Mouse (Mus musculus) c-Kit-positive CD71-positive TER-119-negative erythroid progenitor cells, embryonic 14.5 days (primary cell): Measurements from ENCODE around the gene Snrpe.

Experiments used
- DNase-seq: peaks from one replicate; pipeline ENCODE4 v3.0.0-alpha.2; 2013; ENCODE audit warnings: low read depth

Gene Snrpe

GRCm38 (mm10) chr1:133609771-133610502 is at the start of gene Snrpe:
Gene Snrpe (minus strand): TSS chr1:133610291.
- peak; percentile 97 for DNase-seq

- DNase-seq: no peak
Measured at GRCm38 (mm10) chr1:133658878-133659277, 48.8 kb upstream of the Snrpe start.

- no peak for DNase-seq
Measured at GRCm38 (mm10) chr1:133656811-133657210, 46.7 kb upstream of the Snrpe start.

GRCm38 (mm10) chr1:133653033-133653432 is 42.9 kb upstream of the Snrpe start:
- no peak for DNase-seq

- no peak for DNase-seq
Measured at GRCm38 (mm10) chr1:133650288-133651055, 40.4 kb upstream of the Snrpe start.

- no peak for DNase-seq
Measured at GRCm38 (mm10) chr1:133645652-133646051, 35.6 kb upstream of the Snrpe start.

- DNase-seq: no peak
Measured at GRCm38 (mm10) chr1:133641163-133641562, 31.1 kb upstream of the Snrpe start.

GRCm38 (mm10) chr1:133638517-133638916 is 28.4 kb upstream of the Snrpe start:
- no peak for DNase-seq

- no peak for DNase-seq
Measured at GRCm38 (mm10) chr1:133632168-133632567, 22.1 kb upstream of the Snrpe start.

- DNase-seq: no peak
Measured at GRCm38 (mm10) chr1:133625052-133625451, 15.0 kb upstream of the Snrpe start.

- no peak for DNase-seq
Measured at GRCm38 (mm10) chr1:133618311-133618710, 8.2 kb upstream of the Snrpe start.

- DNase-seq: no peak
Measured at GRCm38 (mm10) chr1:133617908-133618307, 7.8 kb upstream of the Snrpe start.

- DNase-seq: no peak
Measured at GRCm38 (mm10) chr1:133613817-133614216, 3.7 kb upstream of the Snrpe start.

GRCm38 (mm10) chr1:133611436-133611835 is 1.3 kb upstream of the Snrpe start:
- no peak for DNase-seq

GRCm38 (mm10) chr1:133610601-133611000 is 510 bp upstream of the Snrpe start:
- DNase-seq: no peak

- no peak for DNase-seq
Measured at GRCm38 (mm10) chr1:133603174-133603573, 6.9 kb downstream of the Snrpe start.

- no peak for DNase-seq
Measured at GRCm38 (mm10) chr1:133596298-133597007, 13.6 kb downstream of the Snrpe start.

GRCm38 (mm10) chr1:133585995-133586537 is 24.0 kb downstream of the Snrpe start:
- no peak for DNase-seq

GRCm38 (mm10) chr1:133571293-133571692 is 38.8 kb downstream of the Snrpe start:
- no peak for DNase-seq
